25 mouse cellular contexts compared by ENCODE assay signal in genomic region chr8:122265522-122265921, GRCm38 (mm10). TPM values are rescaled to one million over a fixed set of nuclear protein-coding genes. Genes with fewer than 3 reads are reported as not detected.
DNase-seq lines count a peak whose midpoint lies in the region; ATAC-seq and TF ChIP-seq lines count a peak whose summit lies in the region.
"Had no signal": no experiment of that assay in that cellular context is flagged by ENCODE, and none has a peak within 500 bp of the region (broad histone marks: within the 10 kb centered on the region; RNA-seq: fewer than 3 reads in every experiment).

No protein-coding gene starts in this region.

- 85% methylated on average over 8 of the region's 8 CpGs for WGBS in lung, postnatal 0 days

- DNase-seq in cerebellum, adult 9-10 months: peak; percentile 20
- no peak for DNase-seq in cerebellum, postnatal 36 days
- DNase-seq in gastrocnemius, adult 2 months: no peak
- no peak for DNase-seq in gastrocnemius, adult 18-20 months (ENCODE audit: low spot score)
- DNase-seq in ovary, postnatal 36 days (ENCODE audit: low spot score): peak; percentile 36
- DNase-seq in ovary, postnatal 14 days (ENCODE audit: low spot score): no peak
- DNase-seq in lung, postnatal 0 days (ENCODE audit: low spot score): no peak
- DNase-seq: adrenal gland, adult 2 months; adrenal gland, postnatal 14 days; embryo, embryonic 11 days; gastrocnemius, postnatal 36 days; heart, adult 11 months; kidney, adult 18-20 months; kidney, adult 9 months had no signal

- no peaks in the 10 kb centered on the region for H3K9me3 ChIP-seq in lung, postnatal 0 days (ENCODE audit: low read length)
- H3K9me3 ChIP-seq: embryonic facial prominence, embryonic 10.5 days; embryonic facial prominence, embryonic 13.5 days; forebrain, embryonic 12.5 days had no signal

- 0 out of 2 replicates have a peak, but pooled peaks cover 2% of the 10 kb centered on the region for H3K27me3 ChIP-seq in lung, postnatal 0 days (replicated peaks; ENCODE audit: insufficient read depth, low read length)

- H3K4me2 ChIP-seq in lung, postnatal 0 days (replicated peaks; ENCODE audit: low read depth, low read length): no peak overlapping the region
- H3K4me2 ChIP-seq: embryonic facial prominence, embryonic 13.5 days; forebrain, embryonic 12.5 days; heart, embryonic 11.5 days; hindbrain, embryonic 14.5 days had no signal

- no peak for ATAC-seq in lung, postnatal 0 days
- ATAC-seq: CD4-positive, CD25-positive, alpha-beta regulatory T cell, adult 4 months; forebrain, embryonic 16.5 days; hindbrain, postnatal 0 days; inflammation-experienced regulatory T-cells, adult 6 months; intestine, embryonic 16.5 days had no signal

- no peak overlapping the region for H3K4me3 ChIP-seq in gastrocnemius, adult 2 months
- H3K4me3 ChIP-seq in lung, postnatal 0 days (ENCODE audit: low read depth, low read length): no peak overlapping the region
- H3K4me3 ChIP-seq: embryonic facial prominence, embryonic 10.5 days; embryonic facial prominence, embryonic 13.5 days; erythroblast, embryonic 14.5 days; forebrain, embryonic 12.5 days had no signal

- TF ChIP-seq CTCF in gastrocnemius, adult 2 months (IDR thresholded peaks at IDR 0.05): no peak
- no peak for TF ChIP-seq CTCF in lung, postnatal 0 days (IDR thresholded peaks at IDR 0.05)

- intact Hi-C loops in gastrocnemius, adult 2 months (cut with DNase I): loop anchor here (5.0 kb wide), 1 partner anchor 288 kb away; no protein-coding TSS in a partner anchor

- no peak for TF ChIP-seq EP300 in lung, postnatal 0 days (IDR thresholded peaks at IDR 0.05)

- H3K27ac ChIP-seq in gastrocnemius, adult 2 months: peak overlapping the region; percentile 24
- no peak overlapping the region for H3K27ac ChIP-seq in lung, postnatal 0 days (ENCODE audit: low read length)
- H3K27ac ChIP-seq: embryonic facial prominence, embryonic 10.5 days; embryonic facial prominence, embryonic 13.5 days; forebrain, embryonic 12.5 days; hindbrain, embryonic 14.5 days; hindbrain, postnatal 0 days had no signal

- H3K9ac ChIP-seq in lung, postnatal 0 days (replicated peaks; ENCODE audit: low read depth): no peak overlapping the region
- H3K9ac ChIP-seq: embryonic facial prominence, embryonic 13.5 days; forebrain, embryonic 12.5 days; hindbrain, embryonic 14.5 days had no signal

- no peaks in the 10 kb centered on the region for H3K4me1 ChIP-seq in lung, postnatal 0 days (ENCODE audit: insufficient read depth, low read depth, low read length)

- no peaks in the 10 kb centered on the region for H3K36me3 ChIP-seq in lung, postnatal 0 days (ENCODE audit: insufficient read depth, low read length)
- H3K36me3 ChIP-seq: embryonic facial prominence, embryonic 10.5 days; embryonic facial prominence, embryonic 13.5 days; forebrain, embryonic 12.5 days had no signal

RNA-seq across cellular contexts. Expression of gene Zfpm1, which starts 16.4 kb away (rescaled TPM):
- 1 to 10 TPM; 6.6 to 8.8 TPM for total RNA-seq in gastrocnemius, adult 2 months (2021)
- total RNA-seq in gastrocnemius, adult 18-20 months (2021): 1 to 10 TPM; 6.6 to 7.5 TPM
- 1.5 and 1.7 TPM in 2 replicates for polyA plus RNA-seq in lung, postnatal 0 days (2015; fragmentation: Nextera tagmentation; extraction: Ambion mirVana)

Comparison
In these comparisons a context has a peak if more than half of its experiments do, and no peak if none do; other contexts are left out.
1. DNase-seq: peak in cerebellum, adult 9-10 months (single experiment) and ovary, postnatal 36 days (single experiment); none in cerebellum, postnatal 36 days (0 of 2), gastrocnemius, adult 2 months (single experiment), gastrocnemius, adult 18-20 months (single experiment), ovary, postnatal 14 days (single experiment) and lung, postnatal 0 days (single experiment).